Mouse (Mus musculus) cerebellum, adult 8-10 months (tissue): ENCODE measurements around the gene Plvap.

Source experiments
- DNase-seq: peaks from one replicate; pipeline ENCODE4 v3.0.0; 2022

Plvap gene

DNA sequence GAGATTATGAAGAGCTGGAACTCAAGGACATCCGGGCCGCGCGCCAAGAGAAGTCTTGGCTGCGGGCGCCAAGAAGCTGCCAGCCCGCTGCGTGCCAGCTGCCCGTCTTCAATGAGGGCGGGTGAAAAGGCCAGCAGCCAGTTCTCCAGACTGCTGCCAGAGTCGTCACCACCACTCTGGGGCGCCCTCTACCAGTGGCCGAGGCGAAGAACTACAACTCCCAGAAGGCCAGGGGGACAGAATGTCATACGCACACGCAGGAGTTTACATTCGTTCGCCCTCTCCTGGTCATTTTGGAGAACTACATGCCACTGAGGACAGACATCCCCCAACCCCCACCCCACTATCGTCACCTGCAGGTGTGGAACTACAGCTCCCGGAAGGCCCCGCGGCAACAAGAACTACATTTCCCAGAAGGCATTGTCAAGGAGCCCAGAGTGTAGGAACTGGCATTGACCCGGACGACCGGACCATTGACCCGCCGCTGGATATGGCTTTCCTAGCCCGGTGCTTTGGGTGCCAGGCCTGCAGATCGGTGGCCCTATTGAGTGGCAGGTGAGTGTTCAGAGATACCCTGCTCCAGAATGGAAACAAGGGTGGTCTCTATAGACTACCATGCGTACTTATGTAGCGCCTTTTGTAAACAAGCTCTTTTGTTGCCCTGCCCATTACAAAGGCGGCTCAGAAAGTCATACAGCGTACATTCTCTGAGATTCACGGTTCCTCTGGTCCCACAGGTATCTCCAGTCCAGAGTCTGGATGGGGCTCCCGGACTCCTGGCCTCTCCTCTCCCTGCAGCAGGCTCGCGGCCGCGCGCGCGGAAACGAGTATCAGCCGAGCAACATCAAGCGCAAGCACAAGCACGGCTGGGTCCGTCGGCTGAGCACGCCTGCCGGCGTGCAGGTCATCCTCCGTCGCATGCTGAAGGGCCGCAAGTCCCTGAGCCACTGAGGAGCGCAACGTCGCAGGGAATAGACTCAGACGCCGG lies 46.7 kb downstream of the Plvap start, which contains the start of gene Mrpl34:
Gene Mrpl34 (plus strand): TSS at position 447 of the 988 bp plus-strand sequence.
- peak; percentile 99 for DNase-seq

DNA sequence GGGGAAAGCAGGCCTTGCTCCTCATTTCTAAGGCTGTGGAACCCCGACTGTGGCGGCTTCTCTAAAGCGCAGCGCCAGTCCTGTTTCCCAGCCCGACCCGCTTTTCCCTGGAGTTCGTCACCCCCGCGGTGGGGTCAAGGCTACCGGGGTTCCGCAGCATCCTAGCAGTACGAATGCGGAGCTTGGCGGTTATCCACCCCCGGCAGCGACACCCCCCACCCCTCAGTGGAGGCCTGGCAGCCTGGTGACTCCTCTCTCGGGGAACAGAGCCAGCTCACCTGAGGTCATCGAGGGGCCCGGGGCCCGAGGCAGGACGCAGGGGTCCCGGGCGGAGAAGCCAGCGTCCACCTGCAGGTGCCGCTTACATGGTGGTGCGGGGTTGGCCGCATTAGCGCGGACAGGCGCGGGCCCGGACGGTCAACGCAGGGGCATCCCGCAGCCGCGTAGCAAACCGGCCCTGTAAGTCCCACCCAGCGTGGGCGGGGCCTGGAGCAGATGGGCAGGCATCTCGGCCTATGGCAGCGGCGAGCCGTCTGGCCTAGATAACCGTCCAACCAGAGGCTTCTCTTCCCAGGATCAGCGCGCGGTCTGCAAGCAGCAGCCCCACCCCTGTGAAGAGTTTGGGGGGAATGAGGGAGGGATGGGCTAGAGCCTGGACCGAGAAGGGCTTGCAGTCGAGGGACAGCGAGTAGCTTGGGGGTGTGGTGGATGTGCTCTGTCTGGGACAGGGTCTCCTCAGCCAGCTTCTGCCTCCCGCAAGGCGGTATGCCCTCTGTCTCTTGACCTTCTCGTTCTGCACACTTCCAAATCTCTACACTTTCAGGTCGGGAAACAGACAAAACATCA lies 48.1 kb downstream of the Plvap start, which contains the start of gene Abhd8:
Gene Abhd8 (minus strand): TSS at position 468 of the 846 bp plus-strand sequence.
- peak; percentile 99 for DNase-seq

DNA sequence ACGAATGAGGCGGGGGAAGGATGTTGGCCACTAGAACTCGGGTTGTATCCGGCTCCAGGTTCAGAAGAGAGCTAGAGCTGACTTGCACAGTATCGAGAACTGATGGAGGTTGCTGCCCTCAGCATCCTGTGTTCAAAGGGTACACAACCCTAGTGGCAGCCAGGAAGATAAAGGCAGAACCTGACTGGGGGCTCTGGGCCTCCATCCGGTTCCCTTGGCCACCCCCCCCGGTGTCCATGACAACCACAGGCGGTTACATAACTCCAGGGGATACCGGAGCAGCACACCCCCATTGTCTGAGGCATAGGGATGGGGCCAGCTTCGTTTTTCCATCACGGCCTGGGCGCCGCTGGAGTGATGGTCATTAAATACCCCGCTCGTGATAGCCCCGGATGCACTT lies 48.8 kb downstream of the Plvap start:
- peak; percentile 76 for DNase-seq

DNA sequence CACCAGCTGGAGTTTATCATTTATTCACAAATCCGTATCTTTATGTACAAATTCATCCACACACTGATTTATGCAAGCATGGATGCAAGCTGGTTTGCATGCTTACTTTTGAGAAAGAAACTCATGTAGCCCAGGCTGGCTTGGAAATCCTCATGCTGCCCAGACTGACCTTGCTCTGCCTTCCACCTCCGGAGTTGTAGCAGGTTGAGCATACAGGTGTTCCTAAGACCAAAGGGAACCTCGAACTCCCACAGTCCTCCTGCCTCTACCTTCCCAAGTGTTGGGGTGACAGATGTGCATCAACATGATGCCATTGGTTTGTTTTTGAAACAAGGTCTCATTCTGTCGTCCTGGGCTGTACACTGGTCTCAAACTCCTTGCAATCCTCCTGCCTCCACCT lies 49.4 kb downstream of the Plvap start:
- peak; percentile 39 for DNase-seq

GRCm38 (mm10) chr8:71461152-71461840 lies 50.3 kb downstream of the Plvap start:
- peak; percentile 48 for DNase-seq

GRCm38 (mm10) chr8:71460716-71461115 lies 50.8 kb downstream of the Plvap start:
- peak; percentile 15 for DNase-seq

DNA sequence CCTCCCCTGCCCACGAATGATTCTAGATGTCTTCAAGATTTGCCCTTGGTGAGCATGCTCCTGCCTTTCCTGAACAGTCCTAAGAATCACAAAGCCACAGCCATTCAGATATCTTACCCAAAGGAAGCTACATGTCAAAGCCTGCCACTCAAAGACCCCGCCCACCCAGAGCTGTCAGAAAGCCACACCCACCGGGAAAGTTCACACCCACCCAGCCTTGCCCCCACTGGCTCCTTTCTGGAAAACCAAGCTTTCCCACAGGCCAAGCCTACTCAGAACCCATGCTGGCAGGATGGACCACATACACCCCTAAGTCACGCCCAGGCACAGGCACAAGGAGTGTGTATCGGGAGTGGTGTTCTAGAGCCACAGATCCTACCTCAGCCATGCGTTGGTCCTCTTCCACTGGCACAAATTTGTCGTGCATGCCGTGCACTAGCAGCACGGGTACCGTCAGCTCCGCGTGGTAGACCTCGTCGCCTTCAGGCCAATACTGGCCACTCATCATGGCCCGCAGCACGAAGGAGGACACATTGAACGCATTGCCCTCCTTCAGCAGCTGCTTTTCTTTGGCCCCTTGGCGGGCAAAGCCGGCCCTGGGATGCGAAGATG lies 53.8 kb downstream of the Plvap start:
- DNase-seq: no peak

DNA sequence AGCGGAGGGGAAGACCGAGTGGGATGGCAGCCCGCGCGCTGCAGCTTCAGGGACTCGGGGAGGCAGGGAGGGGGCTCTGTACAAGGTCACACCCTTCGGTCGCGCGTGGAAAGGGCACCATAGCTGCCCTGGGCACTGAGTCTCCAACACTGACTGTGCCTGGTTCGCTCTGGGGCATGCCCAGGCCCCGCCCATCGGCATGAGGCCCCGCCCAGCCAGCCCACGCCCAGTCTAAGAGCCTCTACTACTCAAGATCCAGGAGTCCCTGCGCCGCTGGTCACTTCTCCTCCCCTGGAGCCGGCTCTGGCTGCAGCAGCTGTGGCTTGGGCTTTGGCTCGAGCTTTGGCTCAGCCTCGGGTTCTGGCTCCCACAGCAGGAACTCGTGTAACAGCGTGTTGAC lies 54.6 kb downstream of the Plvap start:
- peak; percentile 23 for DNase-seq

DNA sequence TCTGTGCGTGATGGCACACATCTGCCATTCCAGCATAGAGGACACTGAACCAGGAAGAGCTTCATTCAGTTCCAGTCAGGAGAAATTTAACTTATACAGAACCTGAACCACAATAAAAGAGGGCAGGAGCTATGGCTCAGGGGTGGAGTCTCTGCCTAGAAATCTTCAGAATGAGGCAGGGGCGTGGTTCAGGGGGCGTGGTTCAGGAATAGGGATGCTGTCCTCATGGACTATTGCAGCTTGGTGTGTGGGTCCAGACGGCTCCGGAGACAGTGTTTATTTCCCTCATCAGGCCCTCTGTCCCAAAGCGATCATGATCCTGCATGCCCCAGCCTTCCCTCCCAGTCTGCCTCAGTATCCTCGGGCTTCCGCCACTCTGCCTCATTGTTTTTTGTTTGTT lies 56.9 kb downstream of the Plvap start:
- no peak for DNase-seq

DNA sequence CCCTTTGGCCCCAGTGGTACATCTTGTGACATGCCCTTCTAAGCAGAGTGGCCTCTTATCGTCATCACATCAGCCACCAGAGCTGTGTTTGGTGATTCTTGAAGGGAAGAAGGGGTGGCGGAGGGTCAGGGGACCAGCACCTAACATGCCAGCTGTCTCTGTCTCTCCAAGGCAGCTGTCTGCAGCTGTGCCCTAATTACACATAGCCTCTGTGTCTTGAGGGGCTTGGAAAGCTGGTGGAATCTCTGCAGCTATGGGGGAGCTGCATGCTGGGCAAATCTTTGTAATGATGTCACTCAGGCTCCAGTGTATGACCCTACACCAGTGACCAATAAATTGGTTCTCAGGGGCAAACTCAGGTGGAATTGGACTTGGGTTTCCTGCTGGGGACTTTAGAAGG lies 58.9 kb downstream of the Plvap start:
- no peak for DNase-seq

DNA sequence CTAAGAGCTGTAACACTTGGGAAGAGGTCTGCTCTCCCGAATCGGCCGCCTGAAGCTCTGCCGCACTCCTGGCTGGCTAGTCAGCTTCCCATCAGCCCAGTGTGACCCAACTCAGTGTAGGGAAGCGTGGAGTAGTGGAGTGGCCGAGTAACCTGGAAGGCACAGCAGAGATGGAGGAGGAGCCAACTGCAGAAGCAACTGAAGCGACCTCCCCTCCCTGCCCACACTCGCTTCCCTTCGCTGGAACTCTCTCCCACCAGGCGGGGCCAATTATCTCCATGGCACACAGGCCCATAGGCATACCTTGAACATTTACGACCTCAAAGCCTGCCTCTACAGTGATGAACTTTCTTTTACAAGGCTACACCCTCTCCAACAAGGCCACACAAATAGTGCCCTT lies 59.8 kb downstream of the Plvap start:
- DNase-seq: no peak

GRCm38 (mm10) chr8:71451337-71451736 lies 60.2 kb downstream of the Plvap start:
- DNase-seq: no peak
